Mouse (Mus musculus): ENCODE measurements around the gene Cdrt4. TPM values are rescaled to one million over a fixed set of nuclear protein-coding genes. Genes with fewer than 3 reads are reported as not detected.

Gene Cdrt4
- polyA plus RNA-seq, 1 experiment from 2014 or later = not detected

- Histone ChIP-seq H3K4me1 (ENCODE audit: control insufficient read depth, insufficient read depth, low read length) (no peaks in the 10 kb centered on the region), H3K9me3 (ENCODE audit: control insufficient read depth, low read length) (peaks cover 9% of the 10 kb centered on the region), H3K4me2 (replicated peaks; ENCODE audit: low read depth, low read length) (no peak overlapping the region), H3K36me3 (ENCODE audit: control insufficient read depth, insufficient read depth, low read length) (no peaks in the 10 kb centered on the region), H3K27ac (ENCODE audit: low read depth, low read length) (no peak overlapping the region), H3K9ac (ENCODE audit: low read depth, low read length) (no peak overlapping the region), H3K4me3 (ENCODE audit: low read length) (no peak overlapping the region), H3K27me3 (ENCODE audit: control insufficient read depth, insufficient read depth, low read length) (no peaks in the 10 kb centered on the region)
- 20% methylated on average over 6 of the region's 6 CpGs for WGBS
- no peak for ATAC-seq (ENCODE audit: low FRiP score, low TSS enrichment)
Observed at GRCm38 (mm10) chr11:62955776-62956175, 4.8 kb downstream of the Cdrt4 start.

- H3K4me3 ChIP-seq (ENCODE audit: low read length) = no peak overlapping the region
- peaks cover 9% of the 10 kb centered on the region for H3K9me3 ChIP-seq (ENCODE audit: control insufficient read depth, low read length)
- 88% methylated on average over 8 of the region's 8 CpGs for WGBS
- H3K4me2 ChIP-seq (replicated peaks; ENCODE audit: low read depth, low read length) = no peak overlapping the region
- H3K4me1 ChIP-seq (ENCODE audit: control insufficient read depth, insufficient read depth, low read length) = no peaks in the 10 kb centered on the region
- no peak overlapping the region for H3K9ac ChIP-seq (ENCODE audit: low read depth, low read length)
- no peak overlapping the region for H3K27ac ChIP-seq (ENCODE audit: low read depth, low read length)
- no peaks in the 10 kb centered on the region for H3K27me3 ChIP-seq (ENCODE audit: control insufficient read depth, insufficient read depth, low read length)
- ATAC-seq (ENCODE audit: low FRiP score, low TSS enrichment) = no peak
- H3K36me3 ChIP-seq (ENCODE audit: control insufficient read depth, insufficient read depth, low read length) = no peaks in the 10 kb centered on the region
Observed at GRCm38 (mm10) chr11:62957626-62958180, 6.7 kb downstream of the Cdrt4 start.

- Histone ChIP-seq H3K27me3 (ENCODE audit: control insufficient read depth, insufficient read depth, low read length) (no peaks in the 10 kb centered on the region), H3K36me3 (ENCODE audit: control insufficient read depth, insufficient read depth, low read length) (no peaks in the 10 kb centered on the region), H3K9ac (ENCODE audit: low read depth, low read length) (no peak overlapping the region), H3K4me3 (ENCODE audit: low read length) (no peak overlapping the region), H3K4me1 (ENCODE audit: control insufficient read depth, insufficient read depth, low read length) (peaks cover 9% of the 10 kb centered on the region; the same call in 1 of the 2 replicates), H3K27ac (ENCODE audit: low read depth, low read length) (no peak overlapping the region), H3K4me2 (replicated peaks; ENCODE audit: low read depth, low read length) (no peak overlapping the region), H3K9me3 (ENCODE audit: control insufficient read depth, low read length) (no peaks in the 10 kb centered on the region)
- WGBS = 79% methylated on average over 4 of the region's 4 CpGs
- no peak for ATAC-seq (ENCODE audit: low FRiP score, low TSS enrichment)
Observed at GRCm38 (mm10) chr11:62963292-62963691, 12.3 kb downstream of the Cdrt4 start.

GRCm38 (mm10) chr11:62966424-62966764 lies 15.4 kb downstream of the Cdrt4 start:
- H3K4me3 ChIP-seq (ENCODE audit: low read length) = no peak overlapping the region
- H3K9ac ChIP-seq (ENCODE audit: low read depth, low read length) = peak overlapping the region; percentile 35; the same call in 1 of the 2 replicates
- 47% methylated on average over 3 of the region's 3 CpGs for WGBS

GRCm38 (mm10) chr11:62966765-62967633 lies 16.0 kb downstream of the Cdrt4 start:
- Histone ChIP-seq H3K4me2 (replicated peaks; ENCODE audit: low read depth, low read length) (peak overlapping the region; percentile 47), H3K9me3 (ENCODE audit: control insufficient read depth, low read length) (no peaks in the 10 kb centered on the region), H3K4me3 (ENCODE audit: low read length) (peak overlapping the region; percentile 18; the same call in 1 of the 2 replicates), H3K9ac (ENCODE audit: low read depth, low read length) (peak overlapping the region; percentile 35; the same call in 1 of the 2 replicates), H3K4me1 (ENCODE audit: control insufficient read depth, insufficient read depth, low read length) (peaks cover 9% of the 10 kb centered on the region; the same call in 1 of the 2 replicates), H3K27ac (ENCODE audit: low read depth, low read length) (peak overlapping the region; percentile 86), H3K27me3 (ENCODE audit: control insufficient read depth, insufficient read depth, low read length) (no peaks in the 10 kb centered on the region), H3K36me3 (ENCODE audit: control insufficient read depth, insufficient read depth, low read length) (no peaks in the 10 kb centered on the region)
- WGBS = 4% methylated on average over 27 of the region's 27 CpGs
- ATAC-seq (ENCODE audit: low FRiP score, low TSS enrichment) = peak; percentile 91

More at GRCm38 (mm10) chr11:62966424-62966764, 15.4 kb downstream of the Cdrt4 start:
- peak overlapping the region; percentile 86; the same call in 1 of the 2 replicates for H3K27ac ChIP-seq (ENCODE audit: low read depth, low read length)
- H3K36me3 ChIP-seq (ENCODE audit: control insufficient read depth, insufficient read depth, low read length) = no peaks in the 10 kb centered on the region
- H3K4me2 ChIP-seq (replicated peaks; ENCODE audit: low read depth, low read length) = peak overlapping the region; percentile 47
- no peaks in the 10 kb centered on the region for H3K27me3 ChIP-seq (ENCODE audit: control insufficient read depth, insufficient read depth, low read length)
- peaks cover 9% of the 10 kb centered on the region; the same call in 1 of the 2 replicates for H3K4me1 ChIP-seq (ENCODE audit: control insufficient read depth, insufficient read depth, low read length)
- no peaks in the 10 kb centered on the region for H3K9me3 ChIP-seq (ENCODE audit: control insufficient read depth, low read length)
- ATAC-seq (ENCODE audit: low FRiP score, low TSS enrichment) = peak; percentile 28; the same call in 1 of the 2 replicates

GRCm38 (mm10) chr11:62977176-62977575 lies 26.2 kb downstream of the Cdrt4 start:
- no peaks in the 10 kb centered on the region for H3K9me3 ChIP-seq (ENCODE audit: control insufficient read depth, low read length)
- H3K4me1 ChIP-seq (ENCODE audit: control insufficient read depth, insufficient read depth, low read length) = no peaks in the 10 kb centered on the region
- no peak overlapping the region for H3K4me2 ChIP-seq (replicated peaks; ENCODE audit: low read depth, low read length)
- no peak overlapping the region for H3K4me3 ChIP-seq (ENCODE audit: low read length)
- 87% methylated on average over 1 of the region's 1 CpGs for WGBS
- no peak for ATAC-seq (ENCODE audit: low FRiP score, low TSS enrichment)
- no peak overlapping the region for H3K27ac ChIP-seq (ENCODE audit: low read depth, low read length)
- H3K36me3 ChIP-seq (ENCODE audit: control insufficient read depth, insufficient read depth, low read length) = no peaks in the 10 kb centered on the region
- no peaks in the 10 kb centered on the region for H3K27me3 ChIP-seq (ENCODE audit: control insufficient read depth, insufficient read depth, low read length)
- H3K9ac ChIP-seq (ENCODE audit: low read depth, low read length) = no peak overlapping the region

GRCm38 (mm10) chr11:62978886-62979285 lies 27.9 kb downstream of the Cdrt4 start:
- Histone ChIP-seq H3K27ac (ENCODE audit: low read depth, low read length) (no peak overlapping the region), H3K4me2 (replicated peaks; ENCODE audit: low read depth, low read length) (no peak overlapping the region), H3K27me3 (ENCODE audit: control insufficient read depth, insufficient read depth, low read length) (no peaks in the 10 kb centered on the region), H3K9ac (ENCODE audit: low read depth, low read length) (no peak overlapping the region), H3K4me1 (ENCODE audit: control insufficient read depth, insufficient read depth, low read length) (no peaks in the 10 kb centered on the region), H3K36me3 (ENCODE audit: control insufficient read depth, insufficient read depth, low read length) (no peaks in the 10 kb centered on the region), H3K4me3 (ENCODE audit: low read length) (no peak overlapping the region), H3K9me3 (ENCODE audit: control insufficient read depth, low read length) (no peaks in the 10 kb centered on the region)
- 79% methylated on average over 6 of the region's 6 CpGs for WGBS
- ATAC-seq (ENCODE audit: low FRiP score, low TSS enrichment) = no peak

GRCm38 (mm10) chr11:62981729-62982128 lies 30.7 kb downstream of the Cdrt4 start:
- WGBS = 58% methylated on average over 3 of the region's 3 CpGs

GRCm38 (mm10) chr11:62983793-62984192 lies 32.8 kb downstream of the Cdrt4 start:
- no peaks in the 10 kb centered on the region for H3K9me3 ChIP-seq (ENCODE audit: control insufficient read depth, low read length)
- no peak for ATAC-seq (ENCODE audit: low FRiP score, low TSS enrichment)
- H3K4me3 ChIP-seq (ENCODE audit: low read length) = no peak overlapping the region
- 23% methylated on average over 3 of the region's 3 CpGs for WGBS
- H3K4me2 ChIP-seq (replicated peaks; ENCODE audit: low read depth, low read length) = no peak overlapping the region
- H3K27ac ChIP-seq (ENCODE audit: low read depth, low read length) = no peak overlapping the region
- H3K36me3 ChIP-seq (ENCODE audit: control insufficient read depth, insufficient read depth, low read length) = no peaks in the 10 kb centered on the region
- no peaks in the 10 kb centered on the region for H3K4me1 ChIP-seq (ENCODE audit: control insufficient read depth, insufficient read depth, low read length)
- H3K27me3 ChIP-seq (ENCODE audit: control insufficient read depth, insufficient read depth, low read length) = no peaks in the 10 kb centered on the region
- no peak overlapping the region for H3K9ac ChIP-seq (ENCODE audit: low read depth, low read length)

More at GRCm38 (mm10) chr11:62981729-62982128, 30.7 kb downstream of the Cdrt4 start:
- ATAC-seq (ENCODE audit: low FRiP score, low TSS enrichment) = no peak
- Histone ChIP-seq H3K4me3 (ENCODE audit: low read length) (no peak overlapping the region), H3K4me2 (replicated peaks; ENCODE audit: low read depth, low read length) (no peak overlapping the region), H3K36me3 (ENCODE audit: control insufficient read depth, insufficient read depth, low read length) (no peaks in the 10 kb centered on the region), H3K27ac (ENCODE audit: low read depth, low read length) (no peak overlapping the region), H3K27me3 (ENCODE audit: control insufficient read depth, insufficient read depth, low read length) (no peaks in the 10 kb centered on the region), H3K9ac (ENCODE audit: low read depth, low read length) (no peak overlapping the region), H3K9me3 (ENCODE audit: control insufficient read depth, low read length) (no peaks in the 10 kb centered on the region), H3K4me1 (ENCODE audit: control insufficient read depth, insufficient read depth, low read length) (no peaks in the 10 kb centered on the region)
